Mouse (Mus musculus) MEL (cell line): Measurements from ENCODE around the gene Fgd4.

Experiments used
- CTCF ChIP-seq, 3 experiments: IDR thresholded peaks in 2 of 3; conservative IDR thresholded peaks in 1 of 3; 2 replicates each; pipeline ENCODE4 v1.5.1; 2011 to 2012; ENCODE audit warnings: low read length in 3 of 3, low read depth in 2 of 3, mild to moderate bottlenecking in 2 of 3, improper control_type of control experiment in 1 of 3, inconsistent platforms in 1 of 3, mixed read lengths in 1 of 3, moderate library complexity in 1 of 3; ENCODE audit not compliant: control insufficient read depth in 1 of 3, insufficient read depth in 1 of 3, poor library complexity in 1 of 3, severe bottlenecking in 1 of 3
- GABPA ChIP-seq: IDR thresholded peaks from 2 replicates; pipeline ENCODE4 v1.6.1; 2012; ENCODE audit warnings: low read depth, mild to moderate bottlenecking, inconsistent platforms, low read length, improper control_type of control experiment, moderate library complexity
- MYC ChIP-seq: IDR thresholded peaks from 2 replicates; pipeline ENCODE4 v1.6.1; 2011; ENCODE audit warnings: low read depth, mild to moderate bottlenecking, low read length, improper control_type of control experiment, moderate library complexity
- NRF1 ChIP-seq: IDR thresholded peaks from 2 replicates; pipeline ENCODE4 v1.6.1; 2014; ENCODE audit warnings: low read depth, mild to moderate bottlenecking, inconsistent platforms, low read length, improper control_type of control experiment, moderate library complexity; ENCODE audit not compliant: poor library complexity, insufficient read depth, severe bottlenecking

DNA sequence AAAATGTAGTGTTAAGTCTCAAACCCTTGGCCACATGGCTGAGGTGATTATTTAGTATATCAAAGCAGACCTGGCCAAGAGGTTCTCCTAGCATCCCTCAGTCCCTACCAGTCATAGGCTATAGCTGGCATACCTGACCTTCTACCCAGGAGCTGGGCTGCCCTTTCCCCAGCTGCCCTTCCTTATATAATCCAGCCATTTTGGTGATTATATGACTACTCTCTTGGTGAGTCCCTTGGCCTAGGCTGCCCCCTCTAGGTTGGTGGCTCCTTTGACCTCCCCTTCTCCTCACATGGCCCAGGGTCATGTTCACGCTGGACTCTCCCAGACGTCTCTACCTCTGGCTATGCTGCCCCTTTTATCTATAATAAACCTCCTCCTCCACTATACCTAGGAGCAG, 65.1 kb downstream of the Fgd4 start:
- TF ChIP-seq CTCF (IDR thresholded peaks at IDR 0.05 in 2 of 3, conservative IDR thresholded peaks at IDR 0.05 in 1 of 3; ENCODE audit: control insufficient read depth in 1 of 3, insufficient read depth in 1 of 3, low read depth in 2 of 3, low read length in 3 of 3, poor library complexity in 1 of 3, severe bottlenecking in 1 of 3) (no peak), GABPA (no peak), MYC (no peak), NRF1 (no peak)
